Mouse (Mus musculus) gastrocnemius, postnatal 14 days (tissue): ENCODE data around the gene Hcfc1r1. TPM values are rescaled to one million over a fixed set of nuclear protein-coding genes. Genes with fewer than 3 reads are reported as not detected.

Source experiments
- DNase-seq: peaks from one replicate; pipeline ENCODE4 v3.0.0; 2021; ENCODE audit warnings: mixed read lengths
- intact Hi-C: fragments of 180-260 bp; cut with DNase I; formaldehyde crosslinking; loops from one replicate; pipeline ENCODE4 v1.15.1; 2025; ENCODE audit warnings: low total_unique reads
- total RNA-seq, 2 experiments: library from RNA; stranded (reverse); gene quantifications; 2 replicates each; pipeline ENCODE4 v1.2.3; 2021

Gene Hcfc1r1
- total RNA-seq, 2 experiments from 2014 or later, result 223 to 235 TPM

- intact Hi-C loops, result loop anchor here (5.0 kb wide), 2 partner anchors 42 to 132 kb away; partner anchors contain the start of gene Bicdl2
- no peak for DNase-seq
Measured at GRCm38 (mm10) chr17:23704741-23705140, 31.3 kb downstream of the Hcfc1r1 start.

- intact Hi-C loops, result loop anchor here (5.0 kb wide), 1 partner anchor 133 kb away; no protein-coding TSS in a partner anchor
- no peak for DNase-seq
Measured at GRCm38 (mm10) chr17:23705525-23706104, 32.2 kb downstream of the Hcfc1r1 start.

GRCm38 (mm10) chr17:23706212-23706611 lies 32.8 kb downstream of the Hcfc1r1 start:
- peak; percentile 70 for DNase-seq
- intact Hi-C loops, result loop anchor here (5.0 kb wide), 1 partner anchor 134 kb away; no protein-coding TSS in a partner anchor

- intact Hi-C loops, result no loop called here
Measured at GRCm38 (mm10) chr17:23717003-23717402, 43.6 kb downstream of the Hcfc1r1 start.

GRCm38 (mm10) chr17:23719455-23719854 lies 46.1 kb downstream of the Hcfc1r1 start:
- DNase-seq, result no peak
- intact Hi-C loops, result no loop called here

More at GRCm38 (mm10) chr17:23717003-23717402, 43.6 kb downstream of the Hcfc1r1 start:
- no peak for DNase-seq

GRCm38 (mm10) chr17:23721886-23722285 lies 48.5 kb downstream of the Hcfc1r1 start:
- intact Hi-C loops, result no loop called here
- DNase-seq, result no peak

- intact Hi-C loops, result no loop called here
- DNase-seq, result no peak
Measured at GRCm38 (mm10) chr17:23722376-23723125, 49.2 kb downstream of the Hcfc1r1 start, which contains the start of gene 1520401A03Rik. Gene 1520401A03Rik, minus strand, starts transcription at chr17:23722783.

Other genes starting within 250 kb of the Hcfc1r1 start
- not detected for gene Vmn2r117, start 193.9 kb upstream of the Hcfc1r1 start, total RNA-seq
- gene Zfp213, start 109.4 kb upstream of the Hcfc1r1 start, total RNA-seq, result 1 to 10 TPM; 2.2 to 2.6 TPM
- gene Zfp13, start 74.1 kb upstream of the Hcfc1r1 start, total RNA-seq, result 1 to 10 TPM; 4.9 TPM
- gene Zscan10, start 72.7 kb upstream of the Hcfc1r1 start, total RNA-seq, result not detected
- gene Mmp25, start 28.3 kb upstream of the Hcfc1r1 start, total RNA-seq, result under 1 TPM; 0.20 to 0.27 TPM
- gene Bicdl2, start 13.1 kb upstream of the Hcfc1r1 start, total RNA-seq, result not detected
- 10 to 100 TPM; 15.8 to 19.1 TPM for gene Thoc6, start 286 bp downstream of the Hcfc1r1 start, total RNA-seq
- gene Tnfrsf12a, start 3.9 kb downstream of the Hcfc1r1 start, total RNA-seq, result 10 to 100 TPM; 18.7 to 57.3 TPM
- not detected for gene Cldn6, start 5.7 kb downstream of the Hcfc1r1 start, total RNA-seq
- under 1 TPM; 0.23 to 0.51 TPM for gene Cldn9, start 10.4 kb downstream of the Hcfc1r1 start, total RNA-seq
- under 1 TPM in 1 of 2 experiments, not detected in 1; 0.09 TPM for gene 1520401A03Rik, start 49.2 kb downstream of the Hcfc1r1 start, total RNA-seq
- 1 to 10 TPM; 2.1 to 2.3 TPM for gene Pkmyt1, start 52.7 kb downstream of the Hcfc1r1 start, total RNA-seq
- gene Paqr4, start 67.3 kb downstream of the Hcfc1r1 start, total RNA-seq, result 1 to 10 TPM; 5.7 to 9.1 TPM
- gene Kremen2, start 72.2 kb downstream of the Hcfc1r1 start, total RNA-seq, result not detected
- 10 to 100 TPM; 35.6 to 35.8 TPM for gene Flywch1, start 98.0 kb downstream of the Hcfc1r1 start, total RNA-seq
- 1 to 10 TPM; 1.2 to 2.0 TPM for gene Flywch2, start 112.5 kb downstream of the Hcfc1r1 start, total RNA-seq
- 100 to 1,000 TPM; 148 to 169 TPM for gene Srrm2, start 116.9 kb downstream of the Hcfc1r1 start, total RNA-seq
- 100 to 1,000 TPM; 321 to 328 TPM for gene Elob, start 155.5 kb downstream of the Hcfc1r1 start, total RNA-seq
- not detected for gene Prss33, start 162.5 kb downstream of the Hcfc1r1 start, total RNA-seq
- not detected for gene Prss32, start 170.3 kb downstream of the Hcfc1r1 start, total RNA-seq
- under 1 TPM in 1 of 2 experiments, not detected in 1; 0.18 TPM for gene Prss41, start 170.6 kb downstream of the Hcfc1r1 start, total RNA-seq
- not detected for gene Prss21, start 194.5 kb downstream of the Hcfc1r1 start, total RNA-seq
- not detected for gene Dcpp1, start 207.3 kb downstream of the Hcfc1r1 start, total RNA-seq
- not detected for gene Dcpp2, start 207.3 kb downstream of the Hcfc1r1 start, total RNA-seq
- not detected for gene Dcpp3, start 243.9 kb downstream of the Hcfc1r1 start, total RNA-seq